Mouse (Mus musculus): ENCODE data around the gene Gm28360.
"Not testable (repeated sequence)": the region's sequence is repeated elsewhere in the genome, so short reads cannot be mapped to it uniquely, and the experiment has no call there.

The Gm28360 gene

DNA sequence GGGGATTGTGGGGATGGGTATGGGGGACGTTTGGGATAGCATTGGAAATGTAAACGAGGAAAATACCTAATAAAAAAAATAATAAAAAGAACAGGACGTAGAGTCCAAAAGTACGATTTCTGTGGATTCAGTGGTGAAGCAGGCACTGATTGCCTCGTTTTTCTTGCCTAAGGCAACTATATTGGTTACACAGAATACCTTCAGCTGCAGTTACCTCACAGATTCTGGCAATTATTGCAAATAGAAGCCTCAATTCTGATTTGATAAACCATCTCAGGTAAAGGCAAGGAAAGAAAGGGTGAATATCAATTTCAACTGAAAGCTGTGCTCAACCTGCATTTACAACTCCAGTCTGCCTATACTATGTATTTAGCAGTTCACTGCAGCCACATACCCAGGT, at the start of gene Gm28360:
Gene Gm28360, plus strand, starts transcription at position 301 of the 400 bp plus-strand sequence.
- not testable (repeated sequence) for DNase-seq (ENCODE audit: low spot score)

DNA sequence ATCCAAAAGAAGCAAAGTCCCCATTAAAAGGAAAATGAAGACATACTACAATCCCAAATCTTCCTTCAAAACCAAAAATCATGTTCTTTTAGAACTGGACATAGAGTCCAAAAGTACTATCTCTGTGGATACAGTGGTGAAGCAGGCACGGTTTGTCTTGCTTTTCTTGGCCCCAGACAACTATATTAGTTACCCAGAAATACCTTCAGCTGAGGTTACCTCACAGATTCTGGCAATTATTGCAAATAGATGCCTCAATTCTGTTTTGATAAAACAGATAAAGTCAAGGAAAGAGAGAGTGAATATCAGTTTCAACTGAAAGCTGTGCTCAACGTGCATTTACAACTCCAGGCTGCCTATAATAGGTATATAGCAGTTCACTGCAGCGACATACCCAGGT, 49.0 kb upstream of the Gm28360 start, which contains the start of gene B020011L13Rik:
Gene B020011L13Rik, plus strand, starts transcription at position 301 of the 400 bp plus-strand sequence.
- DNase-seq (ENCODE audit: low spot score), result not testable (repeated sequence)

DNA sequence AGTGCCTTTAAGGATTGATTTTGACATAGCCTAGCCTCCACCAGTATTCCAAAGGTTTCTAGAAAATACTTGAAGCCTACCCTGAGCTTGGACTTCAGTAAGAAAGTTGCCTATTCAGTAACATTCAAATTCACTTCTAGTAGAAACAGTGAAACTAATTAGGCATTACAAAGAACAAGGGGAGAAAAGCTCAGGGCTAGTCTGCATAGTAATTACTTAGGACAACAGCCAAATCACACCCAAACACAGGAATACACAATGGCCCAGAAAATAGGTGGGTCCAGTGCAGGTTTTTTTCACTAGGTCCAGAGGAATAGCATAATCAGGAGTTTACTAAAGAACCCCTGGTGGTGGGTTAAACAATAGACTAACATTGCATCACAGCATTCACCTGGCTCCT, 13.6 kb upstream of the Gm28360 start:
- not testable (repeated sequence) for DNase-seq (ENCODE audit: low spot score)

DNA sequence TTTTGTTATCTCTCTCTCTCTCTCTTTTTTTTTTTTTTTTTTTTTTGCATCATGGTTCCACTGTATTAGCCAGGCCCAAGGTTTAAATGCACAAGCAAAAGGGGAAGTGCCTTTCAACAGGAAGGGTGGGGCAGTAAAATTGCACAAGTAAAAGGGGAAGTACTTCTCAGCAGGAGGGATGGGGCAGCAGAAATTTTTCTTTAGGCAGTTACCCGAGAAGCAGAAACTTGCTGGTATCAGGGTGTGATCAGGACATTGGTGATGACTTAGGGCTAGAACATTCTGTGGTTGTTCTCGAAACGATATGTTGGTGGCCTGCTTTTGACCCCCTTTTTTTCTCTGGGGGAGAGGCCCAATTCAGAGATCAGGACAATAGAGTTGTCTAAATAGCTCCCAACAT, 21.8 kb downstream of the Gm28360 start:
- not testable (repeated sequence) for DNase-seq (ENCODE audit: low spot score)

All from lung, postnatal 25 days (tissue).